Mouse (Mus musculus): ENCODE data around the gene Stra8. TPM values are rescaled to one million over a fixed set of nuclear protein-coding genes. Genes with fewer than 3 reads are reported as not detected.

Gene Stra8
- total RNA-seq (2022): not detected

GRCm38 (mm10) chr6:34919956-34920355 lies at the start of gene Stra8:
Gene Stra8 (plus strand): TSS chr6:34920163.
- no peak for DNase-seq

DNA sequence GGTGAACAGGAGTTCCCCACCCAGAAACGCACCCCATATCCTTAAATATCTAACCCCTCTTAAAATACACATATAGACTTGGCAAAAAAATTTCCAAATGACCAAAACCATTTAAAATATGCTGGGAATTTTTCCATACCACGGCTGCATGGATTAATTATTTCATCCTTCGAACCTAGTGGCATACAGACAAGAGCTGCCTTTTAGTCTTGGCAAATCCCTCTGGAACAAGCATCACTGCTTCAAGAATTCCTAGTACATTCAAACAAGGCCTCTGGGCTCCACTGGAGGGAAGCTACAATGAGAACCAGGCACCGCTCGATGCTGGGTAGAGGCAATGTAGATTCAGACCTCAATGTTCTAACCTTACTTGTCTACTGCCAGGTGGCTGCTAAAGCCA lies 49.2 kb upstream of the Stra8 start:
- no peak for DNase-seq

- no peak for DNase-seq
Measured at GRCm38 (mm10) chr6:34871929-34872328, 48.0 kb upstream of the Stra8 start.

DNA sequence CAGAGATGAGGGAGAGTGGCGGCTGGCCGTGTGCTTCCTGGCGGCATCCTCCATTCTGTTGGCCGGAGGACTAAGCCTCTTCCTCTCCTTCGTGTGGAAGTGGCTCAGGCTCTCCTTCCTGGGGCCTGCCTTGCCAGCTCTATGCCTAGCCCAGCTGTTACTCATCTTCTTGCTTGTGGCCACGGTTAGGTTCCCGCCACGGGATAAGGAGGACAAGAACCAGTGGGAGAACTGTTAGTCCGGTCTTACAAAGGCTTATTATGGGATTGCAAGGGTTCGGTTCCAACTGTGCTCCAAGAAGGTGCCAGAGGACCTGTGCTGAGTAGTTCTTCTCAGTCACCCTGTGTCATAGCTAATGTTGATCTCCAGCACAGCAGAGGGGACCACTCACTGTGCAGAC lies 47.1 kb upstream of the Stra8 start:
- no peak for DNase-seq

DNA sequence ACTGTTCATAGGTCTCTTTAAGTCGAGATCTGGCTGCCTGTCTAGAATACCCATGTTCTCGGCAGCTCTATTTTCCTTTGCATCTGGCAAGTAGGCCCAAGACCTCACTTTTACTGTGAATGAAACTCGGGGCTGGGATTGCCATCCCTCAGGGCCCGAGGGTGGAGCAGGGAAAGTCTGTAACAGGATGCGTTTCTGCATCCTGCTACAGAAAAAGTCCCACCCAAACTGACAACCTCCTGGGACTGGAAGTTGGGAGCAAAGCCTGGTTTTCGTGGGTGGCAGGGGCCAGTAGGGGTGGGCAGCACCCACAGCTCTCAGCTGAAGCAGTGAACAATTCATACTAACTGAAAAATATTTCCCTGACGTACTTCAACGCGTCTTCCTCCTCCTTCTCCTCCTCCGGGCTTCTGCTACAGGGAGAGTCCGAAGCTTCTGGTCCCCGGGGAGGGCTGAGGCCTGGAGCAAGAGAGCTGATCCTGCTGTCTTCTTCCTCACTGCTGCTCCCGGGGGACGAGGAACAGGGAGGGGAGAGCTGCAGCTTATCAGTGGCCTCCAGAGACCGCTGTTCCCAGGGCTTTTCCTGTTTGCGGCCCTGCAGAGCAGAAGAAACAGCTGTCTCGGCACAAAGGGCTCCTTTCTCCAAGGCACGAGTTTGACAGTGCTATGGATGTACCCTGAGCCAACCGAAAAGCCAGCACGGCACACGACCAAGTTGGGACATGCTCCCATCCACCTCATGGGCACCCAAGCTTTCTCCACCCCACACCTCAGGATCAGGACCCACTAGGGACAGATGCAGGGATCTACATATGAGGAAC lies 45.7 kb upstream of the Stra8 start:
- no peak for DNase-seq

DNA sequence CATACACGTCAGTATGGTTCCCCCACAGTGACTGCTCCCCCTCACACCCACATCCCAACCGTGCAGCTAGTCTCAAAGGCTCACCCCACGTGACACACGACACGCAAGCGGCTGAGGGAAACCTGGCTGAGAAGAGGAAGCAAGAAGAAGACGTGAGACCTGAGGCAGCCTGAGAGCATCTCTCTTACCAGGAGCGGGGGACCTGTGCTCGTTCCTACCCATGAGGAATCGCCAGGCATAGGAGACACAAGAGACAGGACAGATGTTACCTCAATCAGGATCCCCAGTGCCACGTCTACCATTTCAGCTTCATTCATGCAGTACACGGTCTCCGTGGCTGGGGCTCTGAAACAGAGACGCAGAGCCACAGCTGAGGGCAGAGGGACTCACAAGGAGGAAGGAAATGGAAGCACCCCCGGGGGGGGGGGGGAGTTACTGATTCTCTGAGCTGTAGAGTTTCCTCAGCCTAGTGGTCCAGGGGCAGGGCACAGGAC lies 44.6 kb upstream of the Stra8 start:
- DNase-seq: no peak

DNA sequence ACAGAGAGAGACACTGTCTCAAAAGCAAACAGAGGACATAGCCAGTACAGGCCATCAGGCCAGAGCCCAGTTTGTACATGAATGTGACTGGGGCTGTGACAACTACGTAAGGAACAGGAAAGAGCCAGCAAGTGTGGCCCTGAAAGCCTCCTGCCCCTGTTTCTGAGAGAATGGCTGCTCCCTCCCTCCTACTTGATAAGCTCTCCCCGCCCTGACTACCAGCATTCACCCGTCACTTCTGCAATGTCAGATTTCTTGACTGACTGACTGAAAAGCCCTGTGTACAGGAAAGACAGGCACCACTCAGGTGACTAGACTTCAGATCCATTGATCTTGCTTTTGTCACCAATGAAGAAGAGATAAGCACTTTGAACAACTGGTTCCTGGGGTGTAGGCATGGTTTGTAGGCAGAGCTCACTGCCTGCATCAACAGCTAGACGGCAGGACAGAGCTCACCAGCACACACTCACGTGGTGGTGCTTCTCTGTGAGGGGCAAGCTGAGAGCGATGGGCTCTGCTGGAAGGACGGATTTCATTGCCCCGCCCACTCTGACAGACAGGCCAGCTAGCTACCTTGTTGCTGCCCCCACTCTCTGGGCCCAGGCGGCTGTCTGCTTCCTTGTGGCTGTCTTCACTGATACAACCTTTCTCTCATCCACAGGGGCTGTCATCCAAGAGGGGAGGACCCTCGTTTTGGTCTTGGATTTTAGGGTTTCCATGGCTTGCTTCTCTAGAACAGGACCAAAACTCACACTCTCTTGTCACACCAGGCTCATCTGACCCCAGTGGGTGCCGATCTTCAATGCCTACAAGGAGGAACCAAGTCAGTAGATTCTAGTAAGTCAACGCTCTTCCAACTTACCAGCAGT lies 43.8 kb upstream of the Stra8 start:
- no peak for DNase-seq

- DNase-seq: no peak
Measured at GRCm38 (mm10) chr6:34876835-34877156, 43.2 kb upstream of the Stra8 start.

DNA sequence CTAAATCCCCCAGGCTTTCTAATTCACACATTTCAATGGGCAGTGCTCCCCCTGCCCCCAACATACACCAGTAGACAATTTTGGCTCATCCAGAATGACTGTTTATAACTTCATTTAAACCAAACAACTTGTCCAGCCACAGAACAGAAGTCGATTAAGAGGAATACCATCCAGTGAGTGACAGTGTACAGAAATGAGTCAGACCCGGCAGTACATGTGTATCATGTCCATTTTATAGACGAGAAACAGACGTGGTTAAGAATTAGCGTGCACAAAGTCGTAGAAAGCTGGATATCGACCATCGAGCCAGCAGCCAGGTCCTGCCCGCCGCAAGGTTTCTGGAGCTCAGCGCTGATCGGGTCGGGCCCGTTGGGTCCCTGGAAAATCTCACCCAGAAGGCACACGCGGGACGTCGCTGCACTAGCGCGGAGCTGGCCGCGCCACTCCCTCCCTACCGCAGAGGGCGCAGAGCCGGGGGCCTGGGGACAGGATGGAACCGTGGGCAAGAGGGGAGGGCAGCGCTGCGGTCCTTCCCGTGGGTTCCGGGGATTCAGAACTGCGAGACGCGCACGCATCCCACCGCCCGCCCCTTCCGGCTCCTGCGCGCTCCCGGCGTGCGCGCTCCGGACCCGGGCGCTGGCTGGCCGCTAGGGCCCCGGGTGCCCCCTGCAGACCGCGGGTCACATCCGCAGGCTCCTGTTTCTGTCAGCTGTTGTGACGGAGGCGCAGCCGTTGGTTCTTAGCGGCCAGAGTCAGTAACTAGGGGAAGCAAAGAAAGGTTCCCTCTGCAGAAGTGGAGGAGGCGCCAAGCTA lies 42.2 kb upstream of the Stra8 start, which contains the start of gene Cyren:
Gene Cyren (minus strand): TSS at position 552 of the 813 bp plus-strand sequence.
- peak; percentile 92 for DNase-seq

DNA sequence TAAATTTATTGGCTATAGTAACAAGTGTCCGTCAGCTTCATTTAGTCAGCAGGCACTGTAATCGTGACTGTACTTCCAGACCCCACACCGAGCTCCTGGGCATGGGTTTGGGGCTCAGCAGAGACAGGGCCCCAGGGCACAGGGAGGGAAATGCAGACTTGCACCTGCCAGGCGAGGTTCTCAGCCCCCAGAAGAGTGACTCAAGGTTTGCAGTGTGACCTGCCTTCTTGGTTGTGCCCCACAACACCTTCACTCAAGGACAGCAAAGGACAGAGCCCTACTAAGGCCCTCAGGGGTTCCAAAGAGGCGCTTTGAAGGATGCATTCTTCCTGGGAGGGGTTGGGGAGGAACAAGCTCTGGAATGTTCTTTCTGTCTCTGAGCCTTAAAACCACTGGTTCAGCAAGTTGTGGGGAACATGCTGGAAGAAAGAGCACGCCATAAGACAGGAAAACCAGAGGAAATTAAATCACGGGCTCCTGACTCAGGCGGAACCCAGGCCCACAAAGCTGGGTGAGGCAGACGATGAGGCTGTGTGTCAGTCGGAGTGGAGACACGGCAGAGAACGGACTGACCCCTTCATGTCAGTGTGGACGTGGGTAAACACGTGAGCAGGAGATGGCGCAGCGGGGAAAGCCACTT lies 40.7 kb upstream of the Stra8 start:
- DNase-seq: no peak

DNA sequence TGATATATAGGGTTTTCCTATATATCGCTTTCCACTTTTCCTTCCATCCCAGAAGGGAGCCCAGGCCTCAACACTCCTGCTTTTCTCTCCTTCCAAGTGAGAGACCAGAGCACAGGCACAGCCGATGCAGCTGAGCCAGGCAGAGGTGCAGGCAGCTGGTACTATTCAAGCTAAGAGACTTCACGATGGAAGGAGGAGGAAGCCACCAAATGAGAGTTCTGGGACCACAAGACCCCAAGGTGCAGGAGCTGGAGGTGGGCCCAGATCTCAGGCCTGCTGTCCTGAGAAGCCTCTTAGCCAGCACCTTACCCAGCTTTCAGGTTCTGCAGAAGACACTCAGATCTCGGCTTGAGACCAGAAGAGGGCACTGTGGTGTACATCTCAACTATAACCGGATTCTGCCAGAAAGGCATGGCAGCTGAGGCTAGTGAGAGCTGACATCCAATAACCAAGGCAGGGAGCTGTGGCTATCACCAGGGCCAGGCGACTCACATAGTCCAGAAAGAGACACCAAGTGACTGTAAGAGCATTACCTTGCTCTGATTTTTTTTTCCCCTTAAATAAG lies 40.0 kb upstream of the Stra8 start:
- no peak for DNase-seq

GRCm38 (mm10) chr6:34884724-34885123 lies 35.2 kb upstream of the Stra8 start:
- DNase-seq: no peak

- no peak for DNase-seq
Measured at GRCm38 (mm10) chr6:34887131-34887850, 32.7 kb upstream of the Stra8 start.

- DNase-seq: no peak
Measured at GRCm38 (mm10) chr6:34889185-34889584, 30.8 kb upstream of the Stra8 start.

DNA sequence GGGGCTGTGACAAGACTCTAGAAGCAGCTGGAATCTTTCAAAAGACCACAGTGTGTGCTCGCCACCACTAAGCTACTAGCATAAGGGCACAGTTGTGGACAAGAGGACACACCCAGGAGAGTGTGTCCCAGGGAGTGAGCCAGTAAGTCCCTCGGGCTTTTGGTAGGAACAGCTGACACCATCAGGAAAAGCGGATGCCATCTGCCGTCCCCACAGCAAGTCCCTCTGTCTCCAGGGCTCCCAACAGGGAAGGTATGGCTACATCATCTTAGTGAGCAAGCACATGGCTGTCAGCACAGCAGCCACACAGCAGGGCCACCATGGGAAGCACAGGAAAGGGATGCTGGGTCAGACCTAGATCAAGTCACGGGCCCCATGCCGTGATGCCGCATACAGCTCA lies 24.4 kb upstream of the Stra8 start:
- DNase-seq: no peak

DNA sequence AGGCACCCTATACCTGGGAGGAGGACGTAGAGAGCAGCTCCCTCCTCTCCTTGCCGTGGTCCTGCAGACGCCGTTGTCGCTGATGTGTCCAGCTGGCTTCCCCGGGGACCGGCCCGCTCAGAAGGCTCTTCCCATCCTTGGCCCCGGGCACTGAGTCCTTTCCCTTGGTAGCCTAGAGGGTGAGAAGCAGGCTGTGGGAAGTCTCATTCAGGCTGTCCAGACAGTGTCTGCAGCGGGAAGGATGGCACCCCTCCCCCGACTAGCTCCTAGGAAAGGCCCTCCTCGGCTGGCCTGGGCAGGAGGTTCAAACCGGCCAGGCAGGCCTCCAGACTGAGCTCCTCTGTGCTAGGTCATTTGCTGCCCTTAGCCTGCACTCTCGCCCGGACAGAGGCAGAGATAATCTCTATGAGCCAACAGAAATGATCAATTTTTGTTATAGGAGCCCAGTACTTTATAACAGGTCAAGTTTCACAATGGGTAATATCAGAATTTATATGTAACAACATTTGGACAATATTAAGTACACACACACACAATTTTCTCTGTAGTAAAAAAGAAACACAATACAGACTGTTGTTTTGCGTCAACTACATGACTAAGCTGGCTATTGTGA lies 23.7 kb upstream of the Stra8 start:
- DNase-seq: no peak

DNA sequence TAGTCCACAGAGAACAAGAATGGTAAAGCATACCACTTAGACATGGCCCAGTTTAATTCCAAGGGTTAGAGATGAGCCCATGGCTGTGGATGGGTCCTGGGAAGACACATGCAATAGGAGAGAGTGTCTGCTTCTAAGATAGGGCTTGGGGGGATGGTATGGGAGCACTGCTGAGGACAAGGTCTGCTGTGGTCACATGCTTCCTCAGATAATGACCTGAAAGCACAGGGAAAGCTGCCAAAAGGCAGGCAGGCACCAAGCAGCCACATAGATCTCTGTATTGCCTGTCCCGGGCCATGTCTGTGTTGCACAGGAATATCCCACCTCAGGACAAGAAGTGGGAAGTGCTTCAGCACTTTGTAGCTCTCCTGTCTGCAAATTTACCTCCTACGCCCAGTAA lies 20.8 kb upstream of the Stra8 start:
- DNase-seq: no peak

DNA sequence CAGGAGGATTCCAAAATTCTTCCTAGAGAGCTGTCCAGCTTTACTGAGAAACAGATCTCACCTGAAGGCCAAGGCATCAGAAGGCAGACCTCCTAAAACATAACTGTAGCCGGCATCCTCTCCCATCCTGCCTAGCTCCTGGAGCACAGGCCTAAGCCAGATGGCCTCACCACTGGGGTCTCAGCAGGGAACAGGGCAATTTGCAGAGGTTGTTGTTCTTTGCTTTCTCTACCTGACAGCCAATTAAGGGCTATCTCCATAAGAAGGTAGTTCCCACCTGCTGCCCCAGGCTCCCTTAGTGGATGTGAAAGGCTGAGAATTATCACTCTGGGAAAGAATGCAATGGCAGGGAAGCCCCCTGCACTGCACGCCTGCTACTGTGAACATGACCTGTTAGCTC lies 19.0 kb upstream of the Stra8 start:
- no peak for DNase-seq

DNA sequence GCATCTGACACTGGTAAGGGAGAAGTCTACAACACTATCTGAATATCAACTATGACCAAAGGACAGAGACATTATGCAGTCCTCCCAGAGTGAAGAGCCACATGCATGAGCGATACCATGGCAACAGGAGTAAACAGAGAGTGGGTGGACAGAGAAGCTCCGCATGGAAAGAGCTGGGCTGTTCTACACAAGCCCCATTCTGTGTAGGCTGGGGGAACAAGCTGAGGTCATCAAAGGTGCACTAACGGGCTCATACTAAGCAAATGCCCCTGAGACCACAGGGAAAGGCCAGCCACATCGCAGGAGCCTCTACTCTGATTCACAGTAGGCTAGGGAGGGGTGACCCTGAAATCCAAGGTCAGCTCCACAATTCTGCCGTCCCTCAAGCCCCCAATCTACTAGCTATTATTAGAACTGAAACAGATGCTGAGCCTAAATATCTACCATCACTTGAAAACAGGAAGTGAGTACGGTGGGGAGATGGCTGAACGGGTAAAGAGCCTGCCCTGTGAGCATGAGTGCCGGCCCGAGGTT lies 18.0 kb upstream of the Stra8 start:
- DNase-seq: no peak

GRCm38 (mm10) chr6:34902578-34902977 lies 17.4 kb upstream of the Stra8 start:
- no peak for DNase-seq

Measured in adrenal gland, adult 8-10 months (tissue).